Mouse (Mus musculus): ENCODE measurements around the gene Gpc6. TPM values are rescaled to one million over a fixed set of nuclear protein-coding genes. Genes with fewer than 3 reads are reported as not detected.
A peak's percentile ranks its signal among the peaks of the same experiment; 100 is the strongest.

The Gpc6 gene
- polyA plus RNA-seq, 1 experiment from 2014 or later, result 49.0 TPM

DNA sequence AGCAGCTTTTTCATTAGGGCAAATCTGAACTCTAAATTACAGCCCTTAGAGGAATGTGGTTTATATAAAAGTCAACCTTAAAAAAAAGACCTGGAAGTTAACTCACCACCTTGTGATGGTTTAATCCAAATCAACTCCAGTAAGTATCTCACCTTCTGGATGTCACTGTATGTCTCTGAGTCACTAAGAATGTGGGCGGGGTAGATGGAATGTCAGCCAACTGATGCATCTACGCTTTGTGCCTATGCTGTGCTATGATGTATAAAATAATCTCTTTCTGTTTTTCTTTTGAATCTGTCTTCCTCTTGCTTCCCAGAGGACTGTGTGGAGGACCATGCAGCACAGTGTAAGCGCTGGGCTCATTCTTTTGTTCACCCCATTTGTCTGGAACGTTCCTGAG lies 966.9 kb downstream of the Gpc6 start:
- WGBS, result 75% methylated on average over 4 of the region's 4 CpGs
- no peak overlapping the region for H3K4me2 ChIP-seq

DNA sequence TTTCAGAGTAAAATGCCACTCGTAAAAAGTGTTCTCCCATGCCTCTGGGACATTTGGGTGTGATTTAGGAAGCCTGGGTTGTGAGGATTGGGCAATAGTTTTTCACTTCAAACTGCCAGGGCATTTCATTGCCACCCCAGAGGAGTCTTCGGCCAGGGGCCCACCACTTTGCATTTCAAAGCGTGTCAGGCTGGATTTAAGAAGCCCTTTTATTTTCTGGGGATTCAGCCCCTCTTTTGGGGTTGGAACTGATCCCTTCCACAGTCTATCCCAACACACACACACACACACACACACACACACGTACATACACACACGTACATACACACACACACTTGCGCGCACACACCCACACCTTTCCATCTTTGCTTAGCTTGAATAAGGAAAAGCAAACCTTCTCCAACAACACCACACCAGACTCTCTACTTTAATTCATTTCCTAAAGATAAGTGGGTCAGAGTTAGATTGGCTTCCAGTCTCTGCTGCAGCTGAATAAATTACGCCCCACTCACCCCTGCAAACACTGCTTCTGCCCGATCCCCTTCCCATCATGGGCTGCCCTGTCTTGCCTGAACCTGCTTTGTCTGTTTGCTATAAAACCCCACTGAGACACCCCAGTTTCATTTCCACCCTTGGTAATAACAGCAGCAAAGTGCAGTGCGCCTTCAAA lies 969.9 kb downstream of the Gpc6 start:
- no peak for ATAC-seq (ENCODE audit: insufficient number of reproducible peaks, insufficient read depth, low FRiP score, low TSS enrichment, low read depth)
- no peak overlapping the region for H3K4me2 ChIP-seq
- WGBS, result 68% methylated on average over 10 of the region's 10 CpGs

More for the DNA sequence above, 966.9 kb downstream of the Gpc6 start:
- H3K36me3 ChIP-seq, result no peaks in the 10 kb centered on the region
- H3K27ac ChIP-seq, result no peak overlapping the region
- no peaks in the 10 kb centered on the region for H3K9me3 ChIP-seq
- no peak overlapping the region for H3K4me3 ChIP-seq (replicated peaks)
- no peak overlapping the region for H3K9ac ChIP-seq (replicated peaks)
- peaks cover 19% of the 10 kb centered on the region for H3K4me1 ChIP-seq (replicated peaks)
- no peak for ATAC-seq (ENCODE audit: insufficient number of reproducible peaks, insufficient read depth, low FRiP score, low TSS enrichment, low read depth)
- H3K27me3 ChIP-seq, result no peaks in the 10 kb centered on the region

DNA sequence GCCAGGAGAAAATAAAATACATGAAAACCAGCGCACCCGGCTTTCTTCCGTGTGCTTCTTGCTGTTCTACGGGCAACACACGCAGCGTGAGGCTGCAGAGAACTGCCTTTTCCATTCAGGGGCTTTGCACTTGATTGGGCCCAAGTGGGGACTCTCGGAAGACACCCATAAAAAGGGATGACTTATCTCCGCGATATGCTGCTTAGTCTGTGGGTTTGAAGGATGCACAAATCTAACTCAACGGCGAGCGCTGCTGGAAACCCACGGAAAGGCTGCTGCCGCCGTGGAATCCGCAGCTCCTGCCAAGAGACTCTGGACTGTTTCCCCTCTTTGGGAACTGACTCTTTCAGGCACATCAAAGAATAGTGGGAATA lies 970.4 kb downstream of the Gpc6 start:
- H3K27me3 ChIP-seq, result no peaks in the 10 kb centered on the region
- H3K36me3 ChIP-seq, result no peaks in the 10 kb centered on the region
- H3K4me1 ChIP-seq (replicated peaks), result peaks cover 16% of the 10 kb centered on the region
- no peak overlapping the region for H3K9ac ChIP-seq (replicated peaks)
- no peak overlapping the region for H3K27ac ChIP-seq
- no peaks in the 10 kb centered on the region for H3K9me3 ChIP-seq
- H3K4me2 ChIP-seq, result no peak overlapping the region
- no peak overlapping the region for H3K4me3 ChIP-seq (replicated peaks)
- WGBS, result 76% methylated on average over 16 of the region's 16 CpGs
- no peak for ATAC-seq (ENCODE audit: insufficient number of reproducible peaks, insufficient read depth, low FRiP score, low TSS enrichment, low read depth)

More for the DNA sequence above, 969.9 kb downstream of the Gpc6 start:
- Histone ChIP-seq H3K27me3 (no peaks in the 10 kb centered on the region), H3K4me1 (replicated peaks) (peaks cover 19% of the 10 kb centered on the region), H3K36me3 (no peaks in the 10 kb centered on the region), H3K9me3 (no peaks in the 10 kb centered on the region), H3K4me3 (replicated peaks) (no peak overlapping the region), H3K27ac (no peak overlapping the region), H3K9ac (replicated peaks) (no peak overlapping the region)

DNA sequence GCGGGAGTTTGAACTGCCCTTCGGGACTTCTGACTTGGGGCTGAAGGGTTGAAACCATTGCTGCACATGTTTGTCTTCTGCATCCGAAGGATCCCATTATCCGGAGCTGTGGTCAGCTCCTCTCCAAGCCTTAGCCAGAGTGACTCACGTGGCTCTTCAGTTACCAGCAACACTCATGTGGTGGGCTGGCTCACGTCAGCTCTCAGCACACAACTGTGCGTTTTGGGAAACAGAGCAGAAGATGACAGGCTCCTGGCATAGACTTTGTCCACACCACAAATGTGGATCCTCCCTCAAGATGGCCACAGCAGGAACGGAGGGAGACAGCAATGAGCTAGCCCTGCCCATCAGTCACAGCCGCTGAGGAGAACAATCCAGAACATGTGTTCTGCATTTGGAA lies 979.2 kb downstream of the Gpc6 start:
- no peak for ATAC-seq (ENCODE audit: insufficient number of reproducible peaks, insufficient read depth, low FRiP score, low TSS enrichment, low read depth)
- Histone ChIP-seq H3K4me2 (no peak overlapping the region), H3K4me1 (replicated peaks) (peaks cover 13% of the 10 kb centered on the region), H3K27ac (no peak overlapping the region), H3K36me3 (no peaks in the 10 kb centered on the region), H3K4me3 (replicated peaks) (no peak overlapping the region), H3K9ac (replicated peaks) (no peak overlapping the region), H3K27me3 (no peaks in the 10 kb centered on the region; the same call in 1 of the 2 replicates), H3K9me3 (no peaks in the 10 kb centered on the region)
- 78% methylated on average over 9 of the region's 9 CpGs for WGBS

DNA sequence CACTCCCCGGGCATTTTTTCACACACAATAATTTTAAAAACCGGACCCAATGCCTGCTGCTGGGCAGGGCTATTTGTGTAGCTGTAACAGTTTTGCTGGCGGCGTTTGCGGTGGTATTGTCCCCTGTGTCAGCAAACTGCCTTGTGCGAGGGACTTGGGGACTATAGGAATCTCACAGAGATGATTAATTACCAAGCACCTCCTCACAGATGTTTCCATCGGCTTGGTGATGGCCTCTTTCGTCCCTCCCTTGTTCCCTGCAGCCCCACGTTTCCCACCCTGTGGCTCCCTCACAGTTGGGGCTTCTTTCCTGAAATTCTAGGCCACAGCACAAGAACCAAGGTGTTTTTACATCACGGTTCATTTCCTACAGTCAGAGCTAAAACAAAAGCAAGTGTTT lies 980.6 kb downstream of the Gpc6 start:
- Histone ChIP-seq H3K4me3 (replicated peaks) (no peak overlapping the region), H3K9me3 (no peaks in the 10 kb centered on the region), H3K27ac (peak overlapping the region; percentile 4; the same call in 1 of the 2 replicates), H3K27me3 (no peaks in the 10 kb centered on the region; the same call in 1 of the 2 replicates), H3K4me1 (replicated peaks) (peaks cover 19% of the 10 kb centered on the region), H3K36me3 (no peaks in the 10 kb centered on the region), H3K4me2 (no peak overlapping the region), H3K9ac (replicated peaks) (no peak overlapping the region)
- WGBS, result 46% methylated on average over 10 of the region's 10 CpGs
- no peak for ATAC-seq (ENCODE audit: insufficient number of reproducible peaks, insufficient read depth, low FRiP score, low TSS enrichment, low read depth)

DNA sequence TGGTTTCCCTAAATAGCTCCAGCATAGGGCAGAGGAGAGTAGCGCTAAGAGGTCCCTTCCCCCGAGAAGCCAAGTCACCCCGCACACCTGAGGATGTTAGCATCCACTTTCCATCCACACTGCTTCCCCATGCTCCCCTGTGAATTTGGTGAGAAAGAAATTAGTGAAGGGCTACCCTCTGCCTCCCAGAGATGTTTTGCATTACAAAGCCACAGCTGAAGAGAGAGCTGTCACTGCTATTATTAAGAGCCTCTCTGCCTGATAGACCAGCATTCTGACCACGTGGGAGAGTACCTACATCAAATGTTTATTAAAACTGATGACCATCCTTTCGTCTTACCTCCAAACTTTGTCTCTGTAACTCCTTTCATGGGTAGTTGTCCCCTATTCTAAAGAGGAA lies 981.2 kb downstream of the Gpc6 start:
- H3K4me2 ChIP-seq, result no peak overlapping the region
- H3K27ac ChIP-seq, result no peak overlapping the region
- H3K9me3 ChIP-seq, result no peaks in the 10 kb centered on the region
- no peak overlapping the region for H3K9ac ChIP-seq (replicated peaks)
- no peaks in the 10 kb centered on the region; the same call in 1 of the 2 replicates for H3K27me3 ChIP-seq
- ATAC-seq (ENCODE audit: insufficient number of reproducible peaks, insufficient read depth, low FRiP score, low TSS enrichment, low read depth), result no peak
- 74% methylated on average over 5 of the region's 5 CpGs for WGBS
- no peak overlapping the region for H3K4me3 ChIP-seq (replicated peaks)
- peaks cover 19% of the 10 kb centered on the region for H3K4me1 ChIP-seq (replicated peaks)
- H3K36me3 ChIP-seq, result no peaks in the 10 kb centered on the region

DNA sequence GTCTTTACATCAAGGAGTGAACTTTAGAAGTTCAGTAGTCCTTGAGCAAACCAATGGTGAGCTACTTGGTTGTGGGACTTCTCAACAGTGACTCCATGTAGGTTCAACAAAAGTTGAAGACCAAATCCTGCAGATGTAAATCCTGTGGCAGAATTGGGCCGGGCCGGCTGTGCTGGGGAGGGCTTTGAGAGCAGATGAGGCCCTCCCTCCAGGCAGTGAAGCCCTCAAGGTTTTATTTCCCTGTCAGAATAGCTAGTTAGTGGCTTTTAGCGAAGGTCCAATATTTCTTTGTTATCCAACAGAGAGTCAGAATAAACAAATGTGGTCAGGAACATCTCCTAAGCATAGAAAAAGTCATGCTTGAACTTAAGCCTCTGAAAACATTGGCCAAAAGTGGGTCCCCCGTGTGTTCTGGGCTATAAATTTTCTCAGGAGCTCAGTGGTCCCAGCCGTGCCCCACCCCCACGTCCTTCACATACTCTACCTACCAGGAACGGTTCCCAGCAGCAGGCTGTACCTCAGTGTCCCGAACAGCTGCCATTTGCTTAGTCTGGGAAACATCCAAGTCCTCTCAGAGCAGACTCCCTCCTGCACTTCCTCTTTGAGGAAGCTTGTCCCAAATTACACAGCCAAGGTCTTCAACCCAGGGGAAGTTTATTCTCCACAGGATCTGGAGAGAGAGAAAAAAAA lies 983.3 kb downstream of the Gpc6 start:
- H3K4me1 ChIP-seq (replicated peaks), result peaks cover 22% of the 10 kb centered on the region
- WGBS, result 40% methylated on average over 8 of the region's 8 CpGs
- H3K27me3 ChIP-seq, result no peaks in the 10 kb centered on the region; the same call in 1 of the 2 replicates
- ATAC-seq (ENCODE audit: insufficient number of reproducible peaks, insufficient read depth, low FRiP score, low TSS enrichment, low read depth), result no peak
- H3K36me3 ChIP-seq, result no peaks in the 10 kb centered on the region
- H3K9ac ChIP-seq (replicated peaks), result no peak overlapping the region
- no peak overlapping the region for H3K27ac ChIP-seq
- H3K4me2 ChIP-seq, result no peak overlapping the region
- H3K4me3 ChIP-seq (replicated peaks), result no peak overlapping the region
- no peaks in the 10 kb centered on the region for H3K9me3 ChIP-seq

DNA sequence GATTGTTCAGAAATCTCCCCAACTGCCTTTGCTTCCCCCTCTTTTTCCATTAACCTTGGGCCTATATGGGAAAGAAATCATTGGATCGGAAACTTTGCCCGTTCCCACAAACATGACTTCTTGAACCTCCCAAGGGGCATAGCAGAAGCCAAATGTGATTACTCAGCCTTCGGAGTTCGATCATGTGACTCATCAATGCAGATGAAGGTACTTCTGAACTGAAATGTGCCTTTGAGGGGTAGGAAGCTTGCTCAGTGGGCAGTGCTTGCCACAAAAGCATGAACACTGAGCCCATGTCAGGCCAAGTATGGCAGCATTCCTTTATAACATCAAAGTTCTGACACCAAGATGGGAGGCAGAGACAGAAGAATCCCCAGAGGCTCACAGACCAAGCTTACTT lies 983.9 kb downstream of the Gpc6 start:
- Histone ChIP-seq H3K36me3 (no peaks in the 10 kb centered on the region), H3K4me1 (replicated peaks) (peaks cover 26% of the 10 kb centered on the region), H3K27me3 (no peaks in the 10 kb centered on the region), H3K9me3 (no peaks in the 10 kb centered on the region), H3K27ac (no peak overlapping the region), H3K4me2 (no peak overlapping the region), H3K4me3 (replicated peaks) (no peak overlapping the region), H3K9ac (replicated peaks) (no peak overlapping the region)
- ATAC-seq (ENCODE audit: insufficient number of reproducible peaks, insufficient read depth, low FRiP score, low TSS enrichment, low read depth), result no peak
- WGBS, result 64% methylated on average over 4 of the region's 4 CpGs

DNA sequence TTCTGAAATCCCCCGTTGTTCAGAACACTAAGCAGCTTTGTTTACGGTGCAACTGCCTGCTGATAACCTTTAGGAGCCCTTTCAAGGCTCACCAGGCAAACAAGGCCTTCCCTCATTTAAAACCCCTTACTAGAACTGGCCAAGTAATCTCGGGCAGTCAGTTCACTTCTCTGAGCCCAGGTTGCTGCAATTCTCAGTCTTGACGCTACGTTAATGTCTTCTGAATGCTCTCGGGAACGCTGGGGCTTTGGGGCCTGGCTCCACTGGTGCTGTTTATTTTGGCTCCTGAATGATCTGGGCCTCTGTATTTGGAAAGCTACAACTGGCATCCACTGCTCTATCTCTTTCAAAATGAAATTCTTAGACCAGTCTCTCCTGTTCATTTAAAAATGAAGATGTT lies 985.2 kb downstream of the Gpc6 start:
- Histone ChIP-seq H3K36me3 (no peaks in the 10 kb centered on the region), H3K4me1 (replicated peaks) (peaks cover 24% of the 10 kb centered on the region), H3K9me3 (no peaks in the 10 kb centered on the region), H3K27me3 (no peaks in the 10 kb centered on the region), H3K4me3 (replicated peaks) (no peak overlapping the region), H3K4me2 (no peak overlapping the region), H3K9ac (replicated peaks) (no peak overlapping the region), H3K27ac (no peak overlapping the region)
- 20% methylated on average over 7 of the region's 7 CpGs for WGBS
- no peak for ATAC-seq (ENCODE audit: insufficient number of reproducible peaks, insufficient read depth, low FRiP score, low TSS enrichment, low read depth)

DNA sequence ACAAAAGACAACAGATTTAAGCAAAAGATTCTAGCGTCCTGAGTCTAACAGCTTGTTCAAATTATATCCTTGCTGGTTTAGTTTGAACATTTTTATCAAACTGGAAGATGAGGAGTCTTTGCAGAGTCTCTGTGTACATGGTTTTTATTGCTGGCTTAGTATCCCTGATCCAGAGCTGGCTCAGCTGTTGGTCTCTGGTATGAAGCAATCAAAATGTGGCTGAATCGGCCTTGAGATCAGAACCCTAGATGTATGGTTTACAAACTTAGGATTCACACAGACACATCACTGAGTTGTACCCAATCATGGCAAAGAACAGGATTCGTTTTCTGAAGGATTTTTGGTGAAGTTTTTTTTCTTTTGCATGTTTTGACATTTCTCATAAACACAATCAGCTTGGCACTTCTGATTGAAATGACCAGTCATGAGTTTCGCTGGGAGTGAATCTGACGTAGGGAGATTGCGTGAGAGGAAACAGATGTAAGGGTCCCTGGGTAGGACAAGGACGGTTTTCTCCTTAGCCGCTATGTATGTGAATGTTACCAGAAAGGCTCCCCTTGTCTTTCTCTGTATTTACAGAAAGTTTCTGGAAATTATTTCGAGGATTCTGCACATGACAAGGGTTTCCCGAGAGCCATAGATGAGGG lies 987.6 kb downstream of the Gpc6 start:
- Histone ChIP-seq H3K9me3 (no peaks in the 10 kb centered on the region), H3K4me3 (replicated peaks) (no peak overlapping the region), H3K9ac (replicated peaks) (no peak overlapping the region), H3K27ac (no peak overlapping the region), H3K27me3 (no peaks in the 10 kb centered on the region), H3K4me1 (replicated peaks) (peaks cover 15% of the 10 kb centered on the region; the same call in 1 of the 2 replicates), H3K4me2 (no peak overlapping the region), H3K36me3 (no peaks in the 10 kb centered on the region)
- no peak for ATAC-seq (ENCODE audit: insufficient number of reproducible peaks, insufficient read depth, low FRiP score, low TSS enrichment, low read depth)
- 80% methylated on average over 10 of the region's 10 CpGs for WGBS

DNA sequence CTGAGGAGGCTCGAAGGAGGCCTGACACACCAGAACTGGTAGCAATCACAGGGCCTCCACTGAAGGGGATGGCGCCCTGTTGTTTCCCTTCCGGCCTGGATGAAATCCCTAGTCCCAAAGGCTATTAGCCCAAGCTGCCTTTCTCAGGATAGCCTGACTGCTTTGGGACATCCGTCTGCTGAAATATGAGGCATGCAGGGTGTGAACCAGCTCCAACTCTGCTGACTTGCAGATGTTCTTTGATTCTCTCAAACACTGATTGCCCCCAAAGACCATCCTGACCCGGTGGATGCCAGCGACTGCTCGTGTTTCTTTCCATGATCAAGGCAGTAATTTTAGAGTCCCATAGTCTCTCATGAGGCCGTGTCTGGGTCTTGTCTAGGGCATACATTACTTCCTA lies 991.5 kb downstream of the Gpc6 start:
- H3K4me2 ChIP-seq, result no peak overlapping the region
- H3K9me3 ChIP-seq, result no peaks in the 10 kb centered on the region
- H3K36me3 ChIP-seq, result no peaks in the 10 kb centered on the region
- ATAC-seq (ENCODE audit: insufficient number of reproducible peaks, insufficient read depth, low FRiP score, low TSS enrichment, low read depth), result no peak
- no peak overlapping the region for H3K27ac ChIP-seq
- H3K9ac ChIP-seq (replicated peaks), result no peak overlapping the region
- peaks cover 20% of the 10 kb centered on the region for H3K4me1 ChIP-seq (replicated peaks)
- 57% methylated on average over 8 of the region's 8 CpGs for WGBS
- no peaks in the 10 kb centered on the region for H3K27me3 ChIP-seq
- no peak overlapping the region for H3K4me3 ChIP-seq (replicated peaks)

Measured in limb, embryonic 12.5 days (tissue).